Mouse (Mus musculus) liver, postnatal 0 days (tissue): ENCODE data around the gene Pawr.

Source experiments
- CTCF ChIP-seq: sonication (generic); IDR thresholded peaks from 2 replicates; pipeline ENCODE4 v1.5.1; 2016; ENCODE audit warnings: antibody characterized with exemption, low read depth
- EP300 ChIP-seq: IDR thresholded peaks from 2 replicates; pipeline ENCODE4 v1.6.1; 2016; ENCODE audit warnings: antibody characterized with exemption, low read depth, mild to moderate bottlenecking

DNA sequence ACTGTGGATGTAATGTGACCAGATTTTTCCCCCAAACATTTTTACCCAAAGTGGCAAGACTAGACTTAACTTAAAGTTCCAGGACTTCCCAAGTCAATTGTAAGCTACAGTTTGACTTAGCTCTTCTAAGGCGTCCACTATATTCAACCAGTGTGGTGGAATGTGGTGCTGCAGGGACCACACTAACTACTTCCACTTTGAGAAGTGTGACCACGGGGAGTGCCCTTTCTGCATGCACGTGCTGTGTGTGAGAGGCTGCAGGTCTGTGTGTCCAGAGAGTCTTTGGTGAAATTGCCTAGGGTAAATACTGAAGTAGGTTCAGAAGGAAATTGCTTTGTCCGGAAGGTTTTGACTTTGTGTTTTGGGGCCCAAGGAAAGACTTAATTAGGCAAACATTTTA, 44.4 kb downstream of the Pawr start:
- TF ChIP-seq CTCF = no peak
- TF ChIP-seq EP300 = no peak
